Mouse (Mus musculus) intestine, postnatal 0 days (tissue): ENCODE data around the gene Smurf1. TPM values are rescaled to one million over a fixed set of nuclear protein-coding genes. Genes with fewer than 3 reads are reported as not detected.
A peak's percentile ranks its signal among the peaks of the same experiment; 100 is the strongest.

Experiments used
- ATAC-seq: fragments of 200-750 bp; cut with Nextera tagmentation; 2 replicates; pipeline ENCODE4 v1.8.0; 2017; ENCODE audit warnings: mild to moderate bottlenecking, moderate TSS enrichment, moderate library complexity
- H3K27ac ChIP-seq: fragments of 300-500 bp; sonication (generic); 2 replicates; pipeline ENCODE4 v1.5.1; 2014; ENCODE audit warnings: mild to moderate bottlenecking, low read depth, low read length, moderate library complexity
- H3K27me3 ChIP-seq: fragments of 300-500 bp; sonication (generic); replicated peaks from 2 replicates; pipeline ENCODE4 v1.6.1; 2014; ENCODE audit warnings: low read length, mixed read lengths; ENCODE audit not compliant: control insufficient read depth, insufficient read depth
- H3K36me3 ChIP-seq: fragments of 300-500 bp; sonication (generic); 2 replicates; pipeline ENCODE4 v1.6.1; 2014; ENCODE audit warnings: mild to moderate bottlenecking, moderate library complexity; ENCODE audit not compliant: control insufficient read depth, insufficient read depth
- H3K4me1 ChIP-seq: fragments of 300-500 bp; sonication (generic); replicated peaks from 2 replicates; pipeline ENCODE4 v1.6.1; 2014; ENCODE audit warnings: antibody characterized with exemption, low read length, mixed read lengths; ENCODE audit not compliant: control insufficient read depth, insufficient read depth
- H3K4me2 ChIP-seq: fragments of 300-500 bp; sonication (generic); replicated peaks from 2 replicates; pipeline ENCODE4 v1.6.1; 2014; ENCODE audit warnings: low read depth, mild to moderate bottlenecking, moderate library complexity
- H3K4me3 ChIP-seq: fragments of 300-500 bp; sonication (generic); 2 replicates; pipeline ENCODE4 v1.5.1; 2014; ENCODE audit warnings: low read depth, low read length
- H3K9ac ChIP-seq: fragments of 300-500 bp; sonication (generic); 2 replicates; pipeline ENCODE4 v1.6.1; 2014; ENCODE audit warnings: mild to moderate bottlenecking, low read depth, low read length
- H3K9me3 ChIP-seq: fragments of 300-500 bp; sonication (generic); 2 replicates; pipeline ENCODE4 v1.6.1; 2016; ENCODE audit warnings: mixed run types; ENCODE audit not compliant: control insufficient read depth
- CTCF ChIP-seq: sonication (generic); IDR thresholded peaks from 2 replicates; pipeline ENCODE4 v1.5.1; 2016; ENCODE audit warnings: low read depth, mild to moderate bottlenecking, control low read depth, antibody characterized with exemption, moderate library complexity
- WGBS: fragments of 180-500 bp; shearing (Covaris S2); extraction: QIAGEN DNeasy Blood & Tissue Kit; methylation state at CpG from one replicate; pipeline ENCODE4 v1.1.7; 2014; 5-methylcytosine and 5-hydroxymethylcytosine counted together
- polyA plus RNA-seq: library from polyadenylated mRNA; unstranded; fragments of >200 nt; fragmentation: Nextera tagmentation; extraction: Ambion mirVana; gene quantifications from 2 replicates; pipeline ENCODE4 v1.2.1, GENCODE M21; 2015

Gene Smurf1
- polyA plus RNA-seq, 1 experiment from 2014 or later, result 7.4 TPM

DNA sequence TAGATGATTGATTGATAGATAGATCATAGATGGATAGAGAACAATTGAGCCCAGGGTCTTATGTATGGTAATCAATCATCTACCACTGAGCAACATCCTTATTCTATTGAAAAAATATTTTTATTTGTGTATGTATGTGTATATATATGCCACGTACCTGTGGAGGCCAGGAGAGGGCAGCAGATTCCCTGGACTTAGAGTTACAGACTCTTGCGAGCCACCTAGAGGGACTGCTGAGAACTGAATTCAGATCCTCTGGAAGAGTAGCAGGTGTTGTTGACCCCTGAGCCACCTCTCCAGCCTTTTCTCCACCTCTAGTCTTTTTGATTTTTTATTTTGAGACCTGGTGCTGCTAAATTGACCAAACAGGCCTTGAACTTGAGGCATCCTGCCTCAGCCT, 32.8 kb upstream of the Smurf1 start:
- Histone ChIP-seq H3K4me2 (no peak overlapping the region), H3K36me3 (no peaks in the 10 kb centered on the region), H3K4me1 (no peaks in the 10 kb centered on the region), H3K4me3 (no peak overlapping the region), H3K9me3 (no peaks in the 10 kb centered on the region), H3K27ac (no peak overlapping the region), H3K27me3 (no peaks in the 10 kb centered on the region), H3K9ac (no peak overlapping the region)
- ATAC-seq, result 0 out of 2 replicates have a peak, but pooled peaks have one; percentile 16
- peak; percentile 74 for TF ChIP-seq CTCF
- WGBS, result 52% methylated on average over 2 of the region's 2 CpGs

GRCm38 (mm10) chr5:144990481-144990880, 24.8 kb upstream of the Smurf1 start:
- Histone ChIP-seq H3K4me3 (no peak overlapping the region), H3K9me3 (no peaks in the 10 kb centered on the region), H3K27ac (no peak overlapping the region), H3K4me2 (no peak overlapping the region), H3K36me3 (no peaks in the 10 kb centered on the region), H3K27me3 (no peaks in the 10 kb centered on the region), H3K9ac (no peak overlapping the region), H3K4me1 (no peaks in the 10 kb centered on the region)
- ATAC-seq, result no peak
- 54% methylated on average over 5 of the region's 5 CpGs for WGBS
- no peak for TF ChIP-seq CTCF

DNA sequence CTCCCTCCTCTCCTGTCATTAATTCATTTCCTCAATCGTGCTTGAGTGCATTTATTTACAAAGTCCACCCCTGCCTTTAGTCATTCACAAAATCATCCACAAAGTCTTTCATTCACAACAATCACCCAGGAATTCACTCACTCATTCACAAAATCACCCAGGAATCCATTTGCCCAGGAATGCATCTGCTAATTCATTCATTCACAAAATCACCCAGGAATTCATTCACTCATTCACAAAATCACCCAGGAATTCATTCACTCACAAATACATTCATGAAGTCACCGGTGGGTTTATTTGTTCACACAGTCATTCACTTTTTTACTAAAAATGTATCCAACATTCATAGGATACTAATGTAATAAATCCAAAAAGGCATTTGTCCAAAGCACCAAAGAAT, 24.4 kb upstream of the Smurf1 start:
- no peaks in the 10 kb centered on the region for H3K27me3 ChIP-seq
- no peak overlapping the region for H3K4me3 ChIP-seq
- no peak overlapping the region for H3K9ac ChIP-seq
- no peak overlapping the region for H3K4me2 ChIP-seq
- H3K9me3 ChIP-seq, result no peaks in the 10 kb centered on the region
- H3K27ac ChIP-seq, result no peak overlapping the region
- H3K36me3 ChIP-seq, result no peaks in the 10 kb centered on the region
- no peak for ATAC-seq
- TF ChIP-seq CTCF, result no peak
- H3K4me1 ChIP-seq, result no peaks in the 10 kb centered on the region
- WGBS, result 52% methylated on average over 2 of the region's 2 CpGs

- WGBS, result 85% methylated on average over 4 of the region's 4 CpGs
- ATAC-seq, result 0 out of 2 replicates have a peak, but pooled peaks have one; percentile 7
- H3K27me3 ChIP-seq, result no peaks in the 10 kb centered on the region
- H3K9ac ChIP-seq, result no peak overlapping the region
- TF ChIP-seq CTCF, result no peak
- no peaks in the 10 kb centered on the region for H3K36me3 ChIP-seq
- no peak overlapping the region for H3K4me2 ChIP-seq
- no peaks in the 10 kb centered on the region for H3K4me1 ChIP-seq
- H3K9me3 ChIP-seq, result no peaks in the 10 kb centered on the region
- H3K4me3 ChIP-seq, result no peak overlapping the region
- no peak overlapping the region for H3K27ac ChIP-seq
Observed at GRCm38 (mm10) chr5:144989061-144989405, 23.4 kb upstream of the Smurf1 start.

DNA sequence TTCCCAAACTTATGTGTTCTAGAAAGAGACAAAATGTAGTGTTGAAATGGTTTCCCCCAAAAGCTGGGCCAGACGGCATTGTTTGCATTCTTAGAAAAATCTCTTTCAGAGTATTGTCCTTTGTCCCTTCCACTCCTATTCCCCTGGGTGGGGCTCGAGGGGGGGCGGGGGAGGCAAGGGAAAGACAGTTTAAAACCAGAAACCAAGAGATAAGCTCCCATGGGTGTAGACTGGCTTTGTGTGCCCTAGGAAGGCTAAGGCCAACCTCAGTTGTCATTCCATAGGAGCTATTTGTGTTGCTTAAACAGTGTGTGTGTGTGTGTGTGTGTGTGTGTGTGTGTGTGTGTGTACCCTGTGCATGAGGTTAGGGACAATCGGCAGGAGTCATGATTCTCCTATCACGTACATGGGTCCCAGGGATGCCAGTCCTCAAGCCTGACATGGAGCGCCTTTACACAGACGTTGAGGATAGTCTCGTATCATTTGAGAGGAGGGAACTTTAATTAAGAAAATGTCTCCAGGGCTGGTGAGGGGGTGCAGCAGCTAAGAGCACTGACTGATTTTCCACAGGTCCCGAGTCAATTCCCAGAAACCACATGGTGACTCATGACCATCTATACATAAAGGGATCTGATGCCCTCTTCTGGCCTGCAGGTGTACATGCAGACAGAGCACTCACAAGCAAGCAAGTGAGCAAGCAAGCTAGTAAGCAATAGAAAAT, 22.9 kb upstream of the Smurf1 start:
- H3K4me3 ChIP-seq, result no peak overlapping the region
- H3K27ac ChIP-seq, result no peak overlapping the region
- no peaks in the 10 kb centered on the region for H3K9me3 ChIP-seq
- ATAC-seq, result peak; percentile 71
- H3K4me2 ChIP-seq, result 0 out of 2 replicates have a peak overlapping the region, but pooled peaks have one; percentile 9
- H3K36me3 ChIP-seq, result no peaks in the 10 kb centered on the region
- H3K9ac ChIP-seq, result no peak overlapping the region
- TF ChIP-seq CTCF, result peak; percentile 87
- H3K27me3 ChIP-seq, result no peaks in the 10 kb centered on the region
- H3K4me1 ChIP-seq, result no peaks in the 10 kb centered on the region
- 41% methylated on average over 9 of the region's 9 CpGs for WGBS

DNA sequence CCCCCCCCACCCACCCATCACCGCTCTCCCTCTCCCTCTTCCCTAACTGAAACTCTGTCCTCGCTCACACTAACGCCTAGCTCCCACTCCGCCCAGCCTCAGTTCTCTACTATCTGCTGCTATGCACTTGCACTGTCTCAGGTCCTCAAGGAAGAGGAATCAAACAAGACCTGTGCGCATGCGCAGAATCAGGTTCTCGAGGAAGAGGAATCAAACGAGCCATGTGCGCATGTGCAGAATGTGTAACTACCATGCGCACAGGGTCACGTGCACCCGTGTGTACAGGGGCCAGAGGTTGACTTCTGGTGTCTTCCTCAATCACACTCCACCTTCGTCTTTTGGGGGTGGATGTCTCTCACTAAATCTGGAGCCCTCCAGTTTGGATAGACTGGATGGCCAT, 21.9 kb upstream of the Smurf1 start:
- no peak overlapping the region for H3K27ac ChIP-seq
- TF ChIP-seq CTCF, result no peak
- H3K9ac ChIP-seq, result no peak overlapping the region
- H3K9me3 ChIP-seq, result no peaks in the 10 kb centered on the region
- no peak overlapping the region for H3K4me2 ChIP-seq
- H3K36me3 ChIP-seq, result no peaks in the 10 kb centered on the region
- no peak for ATAC-seq
- no peaks in the 10 kb centered on the region for H3K4me1 ChIP-seq
- H3K27me3 ChIP-seq, result no peaks in the 10 kb centered on the region
- no peak overlapping the region for H3K4me3 ChIP-seq
- 86% methylated on average over 13 of the region's 13 CpGs for WGBS
